Mouse (Mus musculus) retina, embryonic 14.5 days (tissue): ENCODE measurements around the gene Vash2.
"Not testable (repeated sequence)": the region's sequence is repeated elsewhere in the genome, so short reads cannot be mapped to it uniquely, and the experiment has no call there.

ENCODE experiments used
- DNase-seq: peaks from one replicate; pipeline ENCODE4 v3.0.0-alpha.2; 2015; ENCODE audit warnings: low spot score

Vash2 gene

DNA sequence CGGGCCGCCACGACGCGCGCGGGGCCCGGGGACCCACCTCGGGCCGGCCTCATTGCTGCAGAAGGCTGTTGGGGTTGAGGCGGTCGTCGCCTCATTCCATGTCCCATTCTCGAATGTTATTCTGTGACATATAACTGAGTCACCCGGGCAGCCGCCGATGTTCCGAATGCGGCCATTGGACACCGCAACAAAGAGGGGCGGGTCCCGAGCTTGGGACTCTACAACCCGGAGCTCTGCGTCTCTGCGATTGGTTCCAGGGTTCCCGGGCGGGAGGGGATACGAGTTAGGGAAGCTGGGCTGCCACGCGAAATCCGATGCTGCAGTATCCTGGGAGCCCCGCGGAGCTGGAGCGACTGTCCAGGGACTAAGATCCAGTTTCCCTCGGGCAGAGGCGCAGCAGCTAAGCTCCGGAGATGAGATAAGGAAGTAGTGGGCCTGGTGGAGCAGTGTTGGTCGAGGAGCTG lies at the start of gene Vash2:
Gene Vash2 (minus strand): TSS at position 197 of the 464 bp plus-strand sequence.
- peak; percentile 95 for DNase-seq

DNA sequence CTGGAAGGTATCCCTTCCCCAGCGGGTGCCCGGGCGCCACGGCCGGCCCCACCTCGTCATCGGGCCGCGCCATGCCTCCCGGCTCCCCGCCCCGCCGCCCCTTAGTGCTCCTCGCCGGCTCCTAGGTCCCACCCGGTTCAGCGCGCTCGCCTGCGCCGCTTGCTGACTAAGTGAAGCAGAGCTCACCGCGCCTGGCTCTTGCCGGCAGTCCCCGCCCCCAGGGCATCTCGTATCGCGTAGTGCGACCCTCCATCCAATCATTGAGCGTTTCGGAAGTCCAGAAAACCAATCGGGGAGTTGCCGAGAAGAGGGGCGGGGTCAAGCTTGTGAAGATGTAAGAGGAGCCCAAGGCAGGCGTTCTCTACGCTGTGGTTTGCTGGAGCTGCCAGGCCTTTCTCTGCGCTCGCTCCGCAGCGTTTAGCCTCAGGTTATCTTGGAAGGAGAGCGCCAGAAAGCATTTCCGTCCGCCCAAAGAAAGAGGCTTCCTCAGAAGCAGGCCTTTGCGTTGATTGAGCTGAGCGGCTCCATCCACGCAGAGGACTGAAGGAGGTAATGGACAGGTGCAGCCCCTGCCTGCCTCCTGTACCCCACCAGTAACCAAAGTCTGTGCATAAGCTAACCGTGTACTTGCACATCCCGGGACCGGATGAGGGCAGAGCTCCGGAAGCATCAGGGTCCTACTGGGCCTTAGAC lies 47.1 kb upstream of the Vash2 start, which contains the start of gene Flvcr1:
Gene Flvcr1 (minus strand): TSS at position 138 of the 693 bp plus-strand sequence.
- peak; percentile 99 for DNase-seq

DNA sequence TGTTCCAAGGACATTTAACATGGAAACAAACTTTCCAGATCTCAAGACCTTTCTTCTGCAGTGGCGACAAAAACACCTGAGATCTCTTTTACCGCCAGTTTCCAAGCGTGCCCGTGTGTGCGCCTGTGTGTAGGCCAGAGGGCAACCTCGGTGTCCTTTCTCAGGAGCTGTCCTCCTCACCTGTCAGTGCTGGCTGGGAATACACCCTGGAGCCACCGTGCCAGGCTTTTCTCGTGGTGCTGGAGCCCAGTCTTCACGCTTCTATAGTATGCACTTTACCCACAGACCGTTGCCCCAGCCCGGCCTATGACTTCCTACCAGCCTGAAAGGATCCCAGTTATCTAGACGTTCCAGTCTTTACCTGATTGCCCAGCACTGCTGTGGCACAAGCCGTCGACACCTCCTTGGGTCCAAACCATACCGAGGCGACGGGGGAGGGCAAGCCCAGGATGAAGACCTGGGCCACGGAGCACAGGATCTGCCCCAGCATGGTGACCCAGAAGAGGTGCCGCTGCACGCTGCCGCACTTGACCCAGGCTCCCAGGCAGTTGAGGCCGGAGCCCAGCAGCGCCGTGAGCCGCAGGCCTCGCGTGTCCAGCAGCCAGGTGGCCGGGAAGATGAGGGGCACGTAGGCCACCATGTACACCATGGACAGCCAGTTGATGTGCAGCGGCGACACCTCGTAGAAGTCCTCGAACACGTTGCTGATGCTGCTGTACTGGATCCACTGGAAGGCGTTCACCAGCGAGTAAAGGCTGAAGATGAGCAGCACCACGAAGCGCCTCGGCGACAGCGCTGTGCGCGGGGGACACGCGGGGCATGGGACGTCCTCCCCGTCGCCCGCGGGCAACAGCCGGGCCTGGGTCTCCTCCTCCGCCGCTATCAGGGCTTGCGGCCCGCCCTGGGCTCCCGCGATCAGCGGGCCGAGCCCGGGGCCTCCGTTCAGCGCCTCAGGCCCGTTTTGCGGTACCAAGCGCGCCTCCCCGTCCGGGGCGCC lies 46.2 kb upstream of the Vash2 start:
- peak; percentile 52 for DNase-seq

DNA sequence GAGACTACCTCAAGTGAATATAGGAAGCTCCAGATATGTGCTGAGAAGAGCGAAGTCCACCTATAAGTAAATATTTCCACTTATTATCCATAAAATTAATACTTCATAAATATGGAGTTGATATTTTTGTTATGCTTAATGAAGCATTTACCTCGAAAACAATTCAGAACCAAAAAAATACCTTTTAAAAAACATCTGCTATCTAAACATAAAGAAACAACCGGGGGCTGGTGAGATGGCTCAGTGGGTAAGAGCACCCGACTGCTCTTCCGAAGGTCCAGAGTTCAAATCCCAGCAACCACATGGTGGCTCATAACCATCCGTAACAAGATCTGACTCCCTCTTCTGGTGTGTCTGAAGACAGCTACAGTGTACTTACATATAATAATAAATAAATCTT lies 44.7 kb upstream of the Vash2 start:
- not testable (repeated sequence) for DNase-seq

DNA sequence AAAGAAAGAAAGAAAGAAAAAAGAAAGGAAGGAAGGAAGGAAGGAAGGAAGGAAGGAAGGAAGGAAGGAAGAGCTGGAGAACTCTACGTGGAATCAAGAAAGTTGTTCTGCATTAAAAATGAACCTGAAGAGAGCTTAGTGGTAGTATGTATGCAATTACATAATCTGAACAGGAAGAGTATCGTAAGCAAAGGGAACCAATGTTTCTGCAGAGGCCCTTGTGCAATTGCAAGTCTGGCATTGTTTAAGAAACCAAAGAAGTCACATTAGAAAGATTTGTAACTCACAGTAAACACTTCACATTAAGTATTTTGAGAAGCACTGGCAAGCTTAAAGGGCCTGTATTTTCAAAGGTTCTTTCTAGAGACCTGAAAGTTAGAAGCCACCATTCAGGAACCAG lies 44.0 kb upstream of the Vash2 start:
- DNase-seq, result no peak

DNA sequence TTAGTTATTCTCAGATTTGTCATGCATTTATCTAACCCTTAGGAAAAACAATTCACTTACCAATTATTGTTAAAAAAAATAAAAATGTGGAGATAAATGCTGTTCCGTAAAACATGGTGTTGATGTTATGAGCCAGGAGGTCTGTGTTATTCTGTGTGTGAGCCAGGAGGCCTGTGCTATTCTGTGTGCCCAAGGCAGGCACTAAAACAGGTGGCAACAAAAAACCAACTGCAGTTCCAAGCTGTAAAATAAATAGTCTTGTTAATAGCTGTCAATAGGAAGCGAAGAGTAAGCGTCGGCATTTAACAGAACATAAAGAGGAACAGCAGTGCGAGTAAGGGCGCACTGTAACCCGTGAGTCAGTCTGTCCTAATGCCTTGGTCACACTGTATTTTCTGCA lies 41.9 kb upstream of the Vash2 start:
- DNase-seq, result no peak

DNA sequence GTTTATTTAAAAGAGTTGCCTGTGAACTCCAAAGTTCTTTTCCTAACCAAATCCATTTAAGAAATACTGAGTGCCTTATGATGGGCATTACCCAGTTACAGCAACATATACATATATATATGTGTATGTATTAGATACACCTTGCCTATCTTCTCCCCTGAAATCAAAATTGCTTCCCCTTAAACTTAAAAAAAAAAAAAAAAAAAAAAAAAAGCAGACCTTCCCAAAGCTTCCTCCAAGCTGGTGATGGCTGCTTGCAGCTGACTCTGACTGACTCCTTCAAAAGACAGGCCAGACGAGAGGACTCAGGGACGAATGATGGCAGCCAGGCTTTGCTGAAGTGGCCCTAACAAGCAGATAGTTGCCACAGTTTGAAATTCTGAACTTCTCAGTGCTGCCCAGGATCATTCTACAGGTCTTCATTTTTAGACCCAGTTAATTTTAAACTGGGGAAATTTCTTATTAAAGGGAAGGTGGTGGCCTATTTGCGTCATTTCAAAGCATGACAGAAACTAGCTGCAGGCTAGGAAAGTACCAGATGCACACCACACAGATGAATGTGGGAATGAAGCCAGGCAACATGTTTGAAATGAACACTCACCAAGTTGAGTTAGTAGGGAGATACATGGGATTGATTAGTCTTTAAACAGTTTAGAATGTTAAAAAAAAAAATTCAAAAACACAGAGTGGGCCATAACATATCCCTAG lies 41.3 kb upstream of the Vash2 start:
- DNase-seq, result no peak

DNA sequence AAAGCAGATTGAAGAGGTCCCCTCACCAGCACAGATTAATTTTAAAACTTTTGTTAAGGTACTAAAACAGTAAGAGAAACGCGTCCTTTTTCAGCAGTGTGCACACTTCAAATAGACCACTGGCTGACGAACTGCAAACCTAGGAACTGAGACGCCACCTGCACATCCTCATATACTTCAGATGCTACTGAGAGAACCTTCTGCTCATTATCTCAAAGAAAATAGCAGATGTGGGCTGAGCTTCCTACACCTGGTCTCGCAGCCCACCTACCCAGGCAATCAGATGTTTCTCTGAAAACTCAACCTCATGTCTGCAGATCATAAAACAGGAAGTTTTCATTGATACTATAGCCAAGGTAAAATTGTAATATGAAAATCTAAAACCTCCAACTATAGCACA lies 40.7 kb upstream of the Vash2 start:
- DNase-seq, result no peak

DNA sequence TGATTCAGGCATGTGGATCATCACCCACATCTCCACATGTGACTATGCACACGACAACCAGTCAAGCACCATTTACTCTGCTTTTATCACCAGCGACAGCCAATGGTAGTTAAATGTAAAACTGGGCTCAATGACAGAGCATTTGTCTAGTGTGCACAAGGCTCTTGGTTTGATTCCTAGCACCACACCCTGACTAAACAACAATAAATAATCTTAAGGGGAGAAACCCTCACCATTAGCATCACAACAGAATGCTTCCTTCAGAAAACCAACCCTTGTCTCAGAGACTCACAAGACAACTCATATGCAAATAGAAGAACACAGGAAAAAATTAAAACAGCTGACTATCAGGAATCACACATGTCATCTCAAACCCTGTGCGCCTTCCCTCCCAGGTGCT lies 35.2 kb upstream of the Vash2 start:
- DNase-seq, result no peak

DNA sequence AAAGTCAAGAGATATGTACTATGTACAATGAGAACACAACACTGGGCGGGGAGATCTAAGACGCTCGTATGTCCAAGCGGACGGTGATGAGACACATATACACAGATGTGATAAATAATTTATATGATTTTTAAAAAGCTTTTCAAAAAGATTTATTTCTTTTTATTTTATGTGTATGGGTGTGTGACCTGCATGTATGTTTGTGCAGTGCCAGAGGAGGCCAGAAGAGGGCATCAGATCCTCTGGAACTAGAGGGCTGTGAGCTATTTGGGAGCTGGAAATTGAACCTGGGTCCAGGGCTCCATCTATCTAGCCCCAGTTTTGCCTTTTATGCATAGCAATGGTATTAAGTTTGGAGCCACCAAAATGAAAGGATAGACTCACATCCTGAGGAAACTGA lies 29.6 kb upstream of the Vash2 start:
- no peak for DNase-seq

DNA sequence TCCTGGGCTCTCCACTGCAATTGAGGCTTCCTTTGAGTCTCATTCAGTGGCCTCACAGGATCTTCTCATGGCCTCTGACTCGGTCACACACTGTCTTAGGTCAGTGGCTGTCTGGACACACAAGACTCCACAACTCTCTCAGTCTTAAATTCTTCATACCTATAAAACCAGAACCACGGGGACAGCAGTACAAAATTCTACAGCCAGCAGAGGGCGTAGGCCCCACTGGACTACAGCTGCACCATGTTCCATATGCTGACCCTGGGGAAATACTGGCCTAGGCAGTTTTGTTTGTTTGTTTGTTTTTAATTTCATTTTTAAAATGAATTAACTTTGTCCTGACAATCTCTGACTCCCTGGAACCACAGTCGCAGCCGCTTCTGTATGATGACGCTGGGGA lies 23.1 kb upstream of the Vash2 start:
- peak; percentile 61 for DNase-seq

DNA sequence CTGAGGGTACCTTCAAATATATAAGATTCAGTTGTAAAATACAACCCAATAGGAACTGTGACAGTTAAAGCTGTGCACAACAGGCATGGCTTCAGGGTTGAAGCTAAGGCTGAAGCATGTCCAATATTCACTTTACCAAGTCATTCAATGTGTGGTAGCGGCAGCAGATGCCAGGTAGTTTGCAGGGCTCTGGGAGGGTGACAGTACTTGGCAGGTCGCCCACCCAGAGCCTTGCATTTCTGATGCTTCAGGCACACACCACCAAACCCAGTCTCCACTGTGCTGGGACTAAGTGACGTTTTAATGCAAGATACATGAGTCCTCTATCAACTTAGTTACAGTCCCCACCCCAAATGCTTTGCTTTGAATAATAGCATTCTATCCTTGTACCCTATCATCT lies 21.6 kb upstream of the Vash2 start:
- no peak for DNase-seq

DNA sequence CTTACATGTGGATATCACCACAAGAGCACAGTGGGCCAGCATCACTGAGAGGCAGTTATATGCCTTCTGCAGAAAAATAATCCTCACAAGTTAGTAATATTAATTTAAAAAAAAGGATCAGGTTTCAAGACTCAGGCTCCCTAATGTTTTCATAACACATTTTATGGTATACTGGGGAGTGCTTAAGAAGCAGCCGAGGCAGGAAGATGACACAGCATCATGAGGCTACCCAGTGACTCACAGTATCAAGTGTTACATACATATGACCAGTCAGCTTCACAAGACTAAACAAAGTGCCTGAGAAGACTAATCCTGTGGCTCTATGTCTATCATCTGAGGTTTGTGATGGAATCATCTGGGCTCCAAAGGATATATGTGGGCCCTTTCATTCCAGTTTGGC lies 18.9 kb upstream of the Vash2 start:
- no peak for DNase-seq

DNA sequence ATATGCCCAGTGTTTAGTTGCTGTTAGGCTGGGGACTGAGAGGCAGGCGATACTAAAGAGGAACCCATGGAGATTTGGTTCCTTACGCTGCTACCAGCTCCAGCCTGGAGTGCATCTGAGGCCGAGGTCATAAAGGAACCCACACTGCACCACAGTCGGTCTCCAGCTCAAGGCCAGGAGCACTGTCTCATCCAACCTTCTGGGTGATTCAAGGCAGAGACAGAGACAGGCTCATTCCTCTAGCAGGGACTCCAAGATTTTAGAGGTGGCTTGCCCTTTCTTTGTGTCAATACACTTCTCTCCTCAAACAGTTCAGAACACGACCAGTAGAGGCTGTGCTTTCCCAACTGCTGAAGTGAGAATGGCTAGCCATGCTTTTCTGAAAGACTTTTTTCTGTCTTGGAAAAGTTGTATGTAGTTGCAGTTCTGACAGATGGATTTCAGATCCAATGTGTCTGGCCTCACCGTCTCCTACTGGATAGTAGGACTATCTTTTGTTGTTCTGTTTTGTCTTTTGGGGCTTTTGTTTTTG lies 17.3 kb upstream of the Vash2 start:
- peak; percentile 13 for DNase-seq

DNA sequence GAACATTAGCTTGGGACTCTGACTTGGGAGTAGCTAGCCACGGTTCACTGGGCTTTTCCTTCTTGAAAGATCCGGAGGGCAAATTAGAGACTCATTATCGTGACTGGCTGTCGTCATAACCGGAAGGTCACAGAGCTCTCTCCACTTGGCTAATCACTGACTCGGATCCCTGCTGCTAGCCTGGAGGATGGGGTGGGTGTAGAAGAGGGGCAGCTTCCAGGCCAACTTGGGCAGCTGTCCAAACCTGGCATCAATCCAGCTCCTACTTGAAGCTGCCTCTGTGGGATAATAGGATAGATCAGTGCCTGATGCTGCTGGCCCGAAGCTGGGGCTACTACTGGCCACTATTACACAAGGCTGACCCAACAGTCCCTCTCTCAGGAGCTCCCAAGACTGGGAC lies 16.5 kb upstream of the Vash2 start:
- peak; percentile 63 for DNase-seq

DNA sequence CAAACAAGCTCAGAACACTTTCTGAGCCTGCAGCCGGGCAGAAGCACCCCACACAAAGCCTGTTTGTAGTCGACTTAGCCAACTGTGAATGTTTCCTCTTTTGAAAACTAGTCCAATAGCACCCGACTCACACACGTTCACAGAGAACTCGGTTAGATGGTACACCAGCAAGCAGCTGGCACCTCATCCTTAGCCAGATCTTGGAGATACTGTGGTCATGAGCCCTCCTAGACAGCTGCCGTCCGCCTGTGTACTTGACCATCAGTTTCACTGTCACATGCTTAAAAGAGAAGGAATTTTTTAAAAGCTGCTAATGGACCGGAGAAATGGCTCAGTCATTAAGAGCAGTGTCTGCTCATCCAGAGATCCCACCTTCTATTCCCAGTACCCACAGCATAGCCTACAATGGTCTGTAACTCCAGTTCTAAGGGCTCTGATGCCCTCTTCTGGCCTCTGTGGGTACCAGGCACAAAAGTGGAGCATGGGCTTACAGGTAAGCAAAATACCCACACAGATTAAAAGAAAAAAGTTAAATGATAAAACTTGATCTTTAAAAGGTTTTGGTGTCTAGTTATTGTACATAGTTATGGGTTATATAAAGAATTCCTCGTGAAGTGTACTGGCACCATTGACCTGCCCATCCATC lies 10.5 kb upstream of the Vash2 start:
- no peak for DNase-seq

DNA sequence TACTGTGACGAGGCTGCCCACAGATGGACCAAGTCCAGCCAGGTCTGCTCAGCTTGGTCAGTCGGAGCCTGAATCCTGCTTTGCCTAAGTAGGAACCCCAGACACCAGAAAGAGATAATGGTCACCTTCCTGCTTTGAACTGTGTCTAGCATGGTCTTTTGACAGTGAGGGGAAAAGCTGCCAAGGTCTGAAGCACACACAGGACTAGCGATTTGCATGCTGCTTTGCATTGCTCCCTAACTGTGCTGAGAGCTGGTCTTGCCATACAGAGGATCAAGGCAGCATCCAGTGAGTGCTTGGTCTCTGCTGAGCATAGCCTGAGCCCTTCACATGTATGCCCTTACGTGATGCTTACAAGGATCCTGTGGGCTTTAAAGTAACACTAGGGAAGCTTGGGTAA lies 2.3 kb upstream of the Vash2 start:
- no peak for DNase-seq

DNA sequence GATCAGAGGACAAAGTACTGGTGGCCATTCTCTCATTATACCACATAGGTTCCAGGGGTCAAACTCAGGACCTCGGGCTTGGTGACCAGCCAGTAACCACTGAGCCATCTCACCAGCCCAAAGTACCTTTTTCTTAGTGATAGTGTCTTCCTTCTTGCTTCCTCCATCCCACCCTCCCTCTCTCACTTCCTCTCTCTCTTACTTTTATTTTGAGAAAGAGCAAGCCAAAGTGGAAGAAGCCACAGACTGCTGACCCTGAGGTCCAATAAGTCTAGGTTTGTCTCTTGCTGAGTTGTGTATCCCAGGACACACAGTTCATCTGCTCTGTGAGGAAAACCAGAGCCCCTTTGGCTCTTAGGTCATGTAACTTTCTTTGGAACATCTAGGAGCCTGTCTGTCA lies 1.4 kb upstream of the Vash2 start:
- no peak for DNase-seq

DNA sequence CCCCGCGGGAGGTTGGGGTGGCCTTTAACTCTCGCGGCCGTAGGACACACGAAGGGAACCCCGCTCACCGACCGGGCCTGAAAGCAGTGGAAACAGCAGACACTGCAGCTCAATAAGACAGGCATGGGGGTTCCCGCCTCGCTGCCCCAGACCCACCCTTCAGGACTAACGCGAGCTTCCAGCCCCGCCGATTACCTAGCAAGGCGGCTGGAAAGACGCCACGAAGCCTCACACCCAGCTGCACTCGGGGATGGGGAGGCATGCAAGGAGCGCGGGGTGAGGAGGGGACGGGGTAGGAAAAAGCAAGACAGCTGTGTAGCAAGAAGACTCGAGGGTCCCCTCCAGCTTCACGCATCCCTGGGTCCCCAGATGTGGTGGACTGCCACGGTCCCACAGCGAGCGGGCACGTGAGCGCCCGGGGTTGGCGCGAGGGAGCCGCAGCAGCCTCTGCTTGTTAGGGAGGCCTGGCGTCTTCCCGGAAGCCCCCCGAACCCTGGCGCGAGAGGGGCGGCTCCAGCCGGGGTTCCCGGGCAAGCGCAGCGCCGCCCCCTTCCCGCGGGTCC lies 504 bp downstream of the Vash2 start:
- no peak for DNase-seq

DNA sequence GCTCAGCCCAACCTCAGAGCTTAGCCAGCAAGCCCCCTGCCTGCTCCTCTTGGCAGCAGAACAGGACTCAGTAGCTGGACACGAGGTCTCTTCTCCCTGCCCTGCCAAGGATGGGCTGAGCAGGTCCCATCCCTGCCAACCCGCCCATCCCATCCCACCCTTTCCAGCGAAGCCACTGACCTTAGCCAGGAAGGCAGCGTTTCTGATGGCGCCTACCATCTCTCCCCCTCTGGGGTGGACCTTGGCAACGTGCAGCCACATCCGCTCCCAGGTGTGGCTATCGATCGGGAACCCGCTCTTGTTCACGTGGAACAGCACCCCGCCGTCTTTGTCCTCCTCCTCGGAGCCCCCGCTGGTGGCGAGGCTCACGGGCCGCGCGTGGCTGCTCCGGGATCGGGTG lies 1.1 kb downstream of the Vash2 start:
- DNase-seq, result peak; percentile 37

DNA sequence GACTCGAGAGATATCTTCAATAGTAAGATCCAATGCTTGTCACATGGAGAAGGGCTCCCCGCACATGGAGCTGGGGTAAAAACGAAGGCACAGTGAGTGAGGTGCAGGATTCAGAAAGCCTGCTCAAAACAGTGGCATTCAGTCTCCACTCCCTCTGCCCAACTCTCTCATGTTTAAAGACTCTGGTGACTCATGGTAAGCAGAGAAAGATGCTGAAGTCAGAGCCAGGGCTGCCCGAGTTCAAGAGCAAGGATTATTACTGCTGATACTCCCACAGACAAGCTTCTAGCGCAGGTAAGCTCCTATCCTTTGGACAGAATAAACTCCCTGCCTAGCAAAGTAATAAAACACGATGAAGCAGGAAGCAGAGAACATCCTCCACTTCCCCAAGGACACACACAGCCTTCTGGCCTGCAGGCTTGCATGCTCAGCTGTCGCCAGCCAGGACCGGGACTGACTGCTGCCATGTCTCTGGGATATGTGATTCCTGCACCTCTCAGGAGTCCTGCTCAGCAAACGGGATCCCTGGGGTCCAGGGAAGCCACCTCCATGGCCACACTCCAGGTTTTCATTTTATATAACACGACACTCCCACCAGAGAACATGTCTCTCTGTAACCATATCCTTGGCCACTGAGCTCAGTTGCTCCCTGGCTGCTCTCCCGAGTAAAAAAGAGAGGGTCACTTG lies 2.1 kb downstream of the Vash2 start:
- no peak for DNase-seq
